Mouse (Mus musculus) cortical plate, adult 2 months (tissue): ENCODE results near the gene Zzef1. TPM values are rescaled to one million over a fixed set of nuclear protein-coding genes. Genes with fewer than 3 reads are reported as not detected.

Experiments used
- H3K27ac ChIP-seq: fragments of 200-500 bp; 2 replicates; pipeline ENCODE4 v1.5.1; 2012; ENCODE audit warnings: low read length, control low read depth, inconsistent platforms; ENCODE audit not compliant: insufficient read depth
- H3K4me1 ChIP-seq: fragments of 200-500 bp; 2 replicates; pipeline ENCODE4 v1.6.1; 2011; ENCODE audit warnings: low read length; ENCODE audit not compliant: control insufficient read depth, insufficient read depth
- H3K4me3 ChIP-seq: fragments of 200-500 bp; 2 replicates; pipeline ENCODE4 v1.5.1; 2011; ENCODE audit warnings: mild to moderate bottlenecking, low read length, control low read depth; ENCODE audit not compliant: insufficient read depth
- CTCF ChIP-seq: fragments of 200-500 bp; IDR thresholded peaks from 2 replicates; pipeline ENCODE4 v1.5.1; 2011; ENCODE audit warnings: mild to moderate bottlenecking, control low read depth, low read length; ENCODE audit not compliant: insufficient read depth; ENCODE audit errors: extremely low read depth
- POLR2A ChIP-seq: fragments of 200-500 bp; IDR thresholded peaks from 2 replicates; pipeline ENCODE4 v1.6.1; 2011; ENCODE audit warnings: mild to moderate bottlenecking, low read length, control low read depth; ENCODE audit not compliant: insufficient read depth; ENCODE audit errors: extremely low read depth
- polyA plus RNA-seq: library from polyadenylated mRNA; depleted of rRNA; stranded (reverse); fragments of >200 nt; gene quantifications from 2 replicates; pipeline ENCODE4 v1.2.3, GENCODE M21; 2012

Zzef1 gene
- polyA plus RNA-seq, 1 experiment: 28.1 TPM

GRCm38 (mm10) chr11:72778957-72779356, 17.1 kb upstream of the Zzef1 start:
- no peak overlapping the region for H3K27ac ChIP-seq
- H3K4me1 ChIP-seq: no peaks in the 10 kb centered on the region
- TF ChIP-seq CTCF (no peak), POLR2A (no peak)
- H3K4me3 ChIP-seq: no peak overlapping the region

- H3K4me3 ChIP-seq: no peak overlapping the region
- H3K4me1 ChIP-seq: no peaks in the 10 kb centered on the region
- H3K27ac ChIP-seq: no peak overlapping the region
- TF ChIP-seq CTCF (no peak), POLR2A (no peak)
Measured at GRCm38 (mm10) chr11:72782103-72782502, 13.9 kb upstream of the Zzef1 start.

GRCm38 (mm10) chr11:72782503-72782902, 13.5 kb upstream of the Zzef1 start:
- Histone ChIP-seq H3K27ac (no peak overlapping the region), H3K4me1 (no peaks in the 10 kb centered on the region), H3K4me3 (no peak overlapping the region)
- TF ChIP-seq CTCF (no peak), POLR2A (no peak)

DNA sequence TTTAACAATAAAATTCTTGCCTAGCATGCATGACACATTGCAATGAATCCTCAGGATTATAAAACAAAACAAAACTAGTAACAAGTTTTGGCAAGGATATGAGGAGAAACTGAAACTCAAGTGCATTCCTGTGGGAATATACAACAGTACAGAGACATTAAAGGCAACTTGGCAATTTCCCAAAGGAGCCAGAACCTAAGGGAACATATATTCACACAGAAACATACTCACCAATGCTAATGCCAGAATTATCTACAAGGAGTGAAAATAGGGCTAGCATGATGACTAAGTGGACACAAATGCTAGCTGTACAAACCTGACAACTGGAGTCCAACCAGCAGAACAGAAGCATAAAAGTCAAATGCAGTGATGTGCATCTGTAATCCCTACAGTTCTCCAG, 4.0 kb upstream of the Zzef1 start:
- H3K4me3 ChIP-seq: no peak overlapping the region
- H3K4me1 ChIP-seq: no peaks in the 10 kb centered on the region; the same call in 1 of the 2 replicates
- H3K27ac ChIP-seq: no peak overlapping the region
- TF ChIP-seq CTCF: no peak
- no peak for TF ChIP-seq POLR2A

- no peaks in the 10 kb centered on the region; the same call in 1 of the 2 replicates for H3K4me1 ChIP-seq
- H3K27ac ChIP-seq: peak overlapping the region; percentile 83
- TF ChIP-seq CTCF: no peak
- peak; percentile 41; the same call in 1 of the 2 replicates for TF ChIP-seq POLR2A
- peak overlapping the region; percentile 89 for H3K4me3 ChIP-seq
Measured at GRCm38 (mm10) chr11:72795149-72795454, 924 bp upstream of the Zzef1 start.

GRCm38 (mm10) chr11:72796296-72796687, 266 bp downstream of the Zzef1 start:
- TF ChIP-seq CTCF (no peak), POLR2A (no peak)
- Histone ChIP-seq H3K27ac (peak overlapping the region; percentile 55; the same call in 1 of the 2 replicates), H3K4me1 (no peaks in the 10 kb centered on the region; the same call in 1 of the 2 replicates), H3K4me3 (peak overlapping the region; percentile 89)

DNA sequence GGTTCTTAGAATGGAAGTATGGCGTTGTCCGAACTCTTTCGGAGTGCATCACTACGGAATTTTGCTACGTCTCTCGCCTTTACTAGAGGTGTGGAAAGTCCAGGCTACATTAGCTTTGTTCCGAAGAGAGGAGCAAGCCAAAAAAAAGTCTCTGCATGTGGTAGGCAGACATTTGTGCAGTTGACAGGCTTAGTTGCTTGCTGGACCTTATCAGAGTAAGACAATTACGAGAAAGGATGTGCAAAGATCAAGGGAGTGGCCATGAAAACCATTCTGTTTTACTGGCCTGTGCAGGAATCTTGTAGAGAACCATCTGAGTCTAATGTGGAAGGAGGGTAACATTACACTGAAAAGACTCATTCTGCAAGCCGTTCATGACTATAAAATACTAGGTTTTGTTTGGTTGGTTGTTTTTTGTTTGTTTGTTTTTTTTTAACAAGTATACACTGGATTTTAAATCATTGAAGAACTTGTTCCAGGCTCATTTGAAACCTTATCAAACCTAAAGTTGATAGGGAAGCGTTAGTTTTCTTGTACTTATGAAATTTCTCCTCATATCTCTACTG, 830 bp downstream of the Zzef1 start:
- Histone ChIP-seq H3K27ac (no peak overlapping the region), H3K4me1 (no peaks in the 10 kb centered on the region; the same call in 1 of the 2 replicates), H3K4me3 (peak overlapping the region; percentile 89)
- TF ChIP-seq POLR2A: no peak
- no peak for TF ChIP-seq CTCF

DNA sequence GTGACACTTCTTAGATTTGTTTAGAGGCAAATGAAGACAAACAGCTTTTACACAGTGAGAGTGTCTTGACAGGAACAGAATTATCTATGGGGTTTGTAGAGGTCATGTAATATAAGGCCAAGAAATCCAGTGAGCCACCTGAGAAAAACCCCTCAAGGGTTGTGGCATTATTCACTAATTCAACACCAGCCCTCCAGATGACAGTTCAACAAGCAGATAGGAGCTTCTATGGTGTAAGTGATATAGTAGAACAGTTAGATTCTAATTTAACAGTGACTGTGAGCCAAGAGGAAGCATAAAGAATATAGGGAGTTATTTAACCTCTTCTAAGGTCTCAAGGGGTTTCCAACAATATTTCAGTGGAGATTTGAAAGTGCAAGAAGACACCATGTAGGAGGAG, 2.1 kb downstream of the Zzef1 start:
- TF ChIP-seq CTCF (no peak), POLR2A (no peak)
- Histone ChIP-seq H3K27ac (no peak overlapping the region), H3K4me1 (peaks cover 3% of the 10 kb centered on the region; the same call in 1 of the 2 replicates), H3K4me3 (no peak overlapping the region)

DNA sequence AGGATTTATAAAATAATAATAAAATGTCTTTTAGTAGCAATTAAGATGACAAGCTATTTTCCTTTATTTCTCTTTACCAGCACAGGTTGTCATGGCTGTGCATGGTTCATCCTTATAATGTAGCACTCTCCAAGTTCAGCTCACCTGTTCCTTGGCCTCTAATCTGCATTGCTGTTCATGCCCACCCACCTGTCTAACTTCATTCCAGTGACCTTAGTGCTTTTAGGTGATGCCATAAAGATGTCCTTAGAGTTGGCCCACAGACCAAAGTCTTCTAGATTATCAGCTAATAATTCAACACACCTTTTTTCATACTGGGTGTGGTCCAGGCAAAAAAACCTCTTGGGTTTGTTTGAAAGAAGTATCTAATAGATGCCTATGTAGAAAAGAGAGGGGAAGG, 5.2 kb downstream of the Zzef1 start:
- TF ChIP-seq POLR2A (no peak), CTCF (no peak)
- Histone ChIP-seq H3K4me3 (no peak overlapping the region), H3K27ac (no peak overlapping the region), H3K4me1 (peaks cover 3% of the 10 kb centered on the region; the same call in 1 of the 2 replicates)

GRCm38 (mm10) chr11:72803038-72803437, 7.0 kb downstream of the Zzef1 start:
- H3K4me3 ChIP-seq: no peak overlapping the region
- TF ChIP-seq POLR2A (no peak), CTCF (no peak)
- no peak overlapping the region for H3K27ac ChIP-seq
- H3K4me1 ChIP-seq: peaks cover 5% of the 10 kb centered on the region

DNA sequence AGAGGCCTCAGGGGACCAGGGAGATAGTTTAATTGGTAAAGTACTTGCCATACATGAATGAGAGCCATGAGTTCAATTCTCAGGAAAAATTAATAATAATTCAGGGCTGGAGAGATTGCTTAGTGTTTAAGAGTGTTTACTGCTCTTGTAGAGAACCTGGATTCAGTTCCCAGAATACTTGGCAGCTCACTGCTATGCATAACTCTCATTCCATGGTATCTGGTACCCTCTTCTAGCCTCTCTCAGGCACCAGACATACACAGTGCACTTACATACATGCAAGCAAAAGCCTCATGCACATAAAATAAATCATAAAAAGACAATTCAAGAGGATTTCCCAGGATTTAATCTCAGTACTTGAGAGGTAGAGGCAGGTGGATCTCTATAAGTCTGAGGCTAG, 8.6 kb downstream of the Zzef1 start:
- TF ChIP-seq POLR2A (no peak), CTCF (no peak)
- peaks cover 5% of the 10 kb centered on the region for H3K4me1 ChIP-seq
- H3K27ac ChIP-seq: no peak overlapping the region
- H3K4me3 ChIP-seq: no peak overlapping the region
